Mouse (Mus musculus): ENCODE measurements at regions not wholly inside any gene's neighbourhood (a gene's known extent, or its start where the extent isn't known, plus 50 kb on each side); places are given as distances from the start of the nearest gene placed in this dataset.

- DNase-seq (ENCODE audit: extremely low read depth, low read depth), result no peak
These were observed 198.2 kb downstream of the Gm10260 start for GRCm38 (mm10) chr13:97562241-97562640.

- no peak for DNase-seq (ENCODE audit: extremely low read depth, low read depth)
These were observed 199.6 kb downstream of the Gm10260 start for GRCm38 (mm10) chr13:97560789-97561188.

GRCm38 (mm10) chr13:97559611-97560385 lies 200.6 kb downstream of the Gm10260 start:
- DNase-seq (ENCODE audit: extremely low read depth, low read depth), result no peak

- no peak for DNase-seq (ENCODE audit: extremely low read depth, low read depth)
These were observed 201.5 kb downstream of the Gm10260 start for GRCm38 (mm10) chr13:97558884-97559283.

GRCm38 (mm10) chr13:97555312-97555711 lies 205.1 kb downstream of the Gm10260 start:
- no peak for DNase-seq (ENCODE audit: extremely low read depth, low read depth)

GRCm38 (mm10) chr13:97554601-97555000 lies 205.8 kb downstream of the Gm10260 start:
- DNase-seq (ENCODE audit: extremely low read depth, low read depth), result no peak

- no peak for DNase-seq (ENCODE audit: extremely low read depth, low read depth)
These were observed 208.2 kb downstream of the Gm10260 start for GRCm38 (mm10) chr13:97552236-97552635.

GRCm38 (mm10) chr13:97550880-97551279 lies 209.6 kb downstream of the Gm10260 start:
- no peak for DNase-seq (ENCODE audit: extremely low read depth, low read depth)

GRCm38 (mm10) chr13:97550172-97550571 lies 210.3 kb downstream of the Gm10260 start:
- no peak for DNase-seq (ENCODE audit: extremely low read depth, low read depth)

GRCm38 (mm10) chr13:97549384-97549783 lies 211.0 kb downstream of the Gm10260 start:
- no peak for DNase-seq (ENCODE audit: extremely low read depth, low read depth)

GRCm38 (mm10) chr13:97548527-97548977 lies 211.9 kb downstream of the Gm10260 start:
- no peak for DNase-seq (ENCODE audit: extremely low read depth, low read depth)

GRCm38 (mm10) chr13:97546936-97547335 lies 213.5 kb downstream of the Gm10260 start:
- no peak for DNase-seq (ENCODE audit: extremely low read depth, low read depth)

GRCm38 (mm10) chr13:97545971-97546454 lies 214.4 kb downstream of the Gm10260 start:
- DNase-seq (ENCODE audit: extremely low read depth, low read depth), result no peak

- DNase-seq (ENCODE audit: extremely low read depth, low read depth), result no peak
These were observed 220.7 kb downstream of the Gm10260 start for GRCm38 (mm10) chr13:97539686-97540085.

GRCm38 (mm10) chr13:97538441-97538840 lies 222.0 kb downstream of the Gm10260 start:
- DNase-seq (ENCODE audit: extremely low read depth, low read depth), result no peak

- DNase-seq (ENCODE audit: extremely low read depth, low read depth), result no peak
These were observed 222.7 kb downstream of the Gm10260 start for GRCm38 (mm10) chr13:97537686-97538085.

- DNase-seq (ENCODE audit: extremely low read depth, low read depth), result no peak
These were observed 223.2 kb downstream of the Gm10260 start for GRCm38 (mm10) chr13:97537206-97537605.

GRCm38 (mm10) chr13:97533896-97534666 lies 226.4 kb downstream of the Gm10260 start:
- DNase-seq (ENCODE audit: extremely low read depth, low read depth), result peak; percentile 87

- DNase-seq (ENCODE audit: extremely low read depth, low read depth), result no peak
These were observed 229.3 kb downstream of the Gm10260 start for GRCm38 (mm10) chr13:97531181-97531580.

GRCm38 (mm10) chr13:97530570-97530969 lies 229.9 kb downstream of the Gm10260 start:
- no peak for DNase-seq (ENCODE audit: extremely low read depth, low read depth)

- DNase-seq (ENCODE audit: extremely low read depth, low read depth), result no peak
These were observed 232.5 kb downstream of the Gm10260 start for GRCm38 (mm10) chr13:97527958-97528357.

- no peak for DNase-seq (ENCODE audit: extremely low read depth, low read depth)
These were observed 235.5 kb downstream of the Gm10260 start for GRCm38 (mm10) chr13:97524847-97525434.
